Mouse (Mus musculus): ENCODE results near the gene Gm5129. TPM values are rescaled to one million over a fixed set of nuclear protein-coding genes. Genes with fewer than 3 reads are reported as not detected.

Gm5129 gene
- polyA plus RNA-seq, 1 experiment from 2014 or later: not detected

GRCm38 (mm10) chr5:29712906-29713305 is 22.8 kb downstream of the Gm5129 start:
- H3K4me3 ChIP-seq: no peak overlapping the region
- no peaks in the 10 kb centered on the region for H3K36me3 ChIP-seq
- no peaks in the 10 kb centered on the region for H3K27me3 ChIP-seq (replicated peaks)
- H3K27ac ChIP-seq: no peak overlapping the region
- no peaks in the 10 kb centered on the region for H3K9me3 ChIP-seq
- H3K9ac ChIP-seq: no peak overlapping the region
- no peak for ATAC-seq (ENCODE audit: low FRiP score, low read depth)
- H3K4me1 ChIP-seq: no peaks in the 10 kb centered on the region
- 36% methylated on average over 1 of the region's 1 CpGs for WGBS
- H3K4me2 ChIP-seq (replicated peaks): no peak overlapping the region

GRCm38 (mm10) chr5:29711631-29712030 is 24.1 kb downstream of the Gm5129 start:
- H3K27me3 ChIP-seq (replicated peaks): no peaks in the 10 kb centered on the region
- H3K4me1 ChIP-seq: no peaks in the 10 kb centered on the region
- H3K9me3 ChIP-seq: no peaks in the 10 kb centered on the region
- no peak overlapping the region for H3K4me2 ChIP-seq (replicated peaks)
- H3K36me3 ChIP-seq: no peaks in the 10 kb centered on the region
- ATAC-seq (ENCODE audit: low FRiP score, low read depth): no peak
- no peak overlapping the region for H3K4me3 ChIP-seq
- no peak overlapping the region for H3K27ac ChIP-seq
- H3K9ac ChIP-seq: no peak overlapping the region

- no peak overlapping the region for H3K4me2 ChIP-seq (replicated peaks)
- H3K36me3 ChIP-seq: no peaks in the 10 kb centered on the region
- H3K4me1 ChIP-seq: no peaks in the 10 kb centered on the region
- H3K4me3 ChIP-seq: no peak overlapping the region
- no peak overlapping the region for H3K27ac ChIP-seq
- no peaks in the 10 kb centered on the region for H3K27me3 ChIP-seq (replicated peaks)
- no peak for ATAC-seq (ENCODE audit: low FRiP score, low read depth)
- no peak overlapping the region for H3K9ac ChIP-seq
- H3K9me3 ChIP-seq: no peaks in the 10 kb centered on the region
- WGBS: 15% methylated on average over 5 of the region's 5 CpGs
Observed at GRCm38 (mm10) chr5:29708258-29708657, 27.5 kb downstream of the Gm5129 start.

- no peaks in the 10 kb centered on the region for H3K4me1 ChIP-seq
- H3K9me3 ChIP-seq: no peaks in the 10 kb centered on the region
- no peak overlapping the region for H3K9ac ChIP-seq
- H3K4me3 ChIP-seq: no peak overlapping the region
- WGBS: 94% methylated on average over 4 of the region's 4 CpGs
- no peak overlapping the region for H3K4me2 ChIP-seq (replicated peaks)
- no peak for ATAC-seq (ENCODE audit: low FRiP score, low read depth)
- H3K36me3 ChIP-seq: no peaks in the 10 kb centered on the region
- no peak overlapping the region for H3K27ac ChIP-seq
- no peaks in the 10 kb centered on the region for H3K27me3 ChIP-seq (replicated peaks)
Observed at GRCm38 (mm10) chr5:29707241-29707640, 28.5 kb downstream of the Gm5129 start.

GRCm38 (mm10) chr5:29699520-29700202 is 36.1 kb downstream of the Gm5129 start:
- Histone ChIP-seq H3K4me2 (replicated peaks) (no peak overlapping the region), H3K9me3 (no peaks in the 10 kb centered on the region), H3K27me3 (replicated peaks) (no peaks in the 10 kb centered on the region), H3K4me3 (no peak overlapping the region), H3K4me1 (no peaks in the 10 kb centered on the region), H3K9ac (no peak overlapping the region), H3K27ac (no peak overlapping the region), H3K36me3 (no peaks in the 10 kb centered on the region)
- 88% methylated on average over 2 of the region's 2 CpGs for WGBS
- no peak for ATAC-seq (ENCODE audit: low FRiP score, low read depth)

- ATAC-seq (ENCODE audit: low FRiP score, low read depth): no peak
- Histone ChIP-seq H3K4me1 (no peaks in the 10 kb centered on the region), H3K27ac (no peak overlapping the region), H3K36me3 (no peaks in the 10 kb centered on the region), H3K4me3 (no peak overlapping the region), H3K4me2 (replicated peaks) (no peak overlapping the region), H3K9ac (no peak overlapping the region), H3K27me3 (replicated peaks) (no peaks in the 10 kb centered on the region), H3K9me3 (no peaks in the 10 kb centered on the region)
- 88% methylated on average over 4 of the region's 4 CpGs for WGBS
Observed at GRCm38 (mm10) chr5:29698493-29698892, 37.2 kb downstream of the Gm5129 start.

DNA sequence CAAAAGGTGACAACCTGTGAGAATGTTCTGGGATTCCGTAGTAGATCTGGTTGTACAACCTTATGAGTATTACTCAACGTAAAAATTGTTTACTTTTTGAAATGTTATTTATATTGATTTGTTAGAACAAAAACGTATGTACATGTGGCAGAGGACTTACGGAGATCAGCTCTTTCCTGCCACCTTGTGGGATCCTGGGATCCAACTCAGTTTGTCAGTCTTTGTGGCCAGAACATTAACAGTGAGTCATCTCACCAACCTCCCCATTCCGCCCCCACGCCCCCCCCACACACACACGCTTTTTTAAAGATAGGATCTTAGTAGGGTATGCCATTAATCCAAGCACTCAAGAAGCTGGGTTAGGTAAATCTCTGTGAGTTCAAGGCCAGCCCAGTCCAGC is 47.4 kb downstream of the Gm5129 start:
- 70% methylated on average over 7 of the region's 7 CpGs for WGBS

DNA sequence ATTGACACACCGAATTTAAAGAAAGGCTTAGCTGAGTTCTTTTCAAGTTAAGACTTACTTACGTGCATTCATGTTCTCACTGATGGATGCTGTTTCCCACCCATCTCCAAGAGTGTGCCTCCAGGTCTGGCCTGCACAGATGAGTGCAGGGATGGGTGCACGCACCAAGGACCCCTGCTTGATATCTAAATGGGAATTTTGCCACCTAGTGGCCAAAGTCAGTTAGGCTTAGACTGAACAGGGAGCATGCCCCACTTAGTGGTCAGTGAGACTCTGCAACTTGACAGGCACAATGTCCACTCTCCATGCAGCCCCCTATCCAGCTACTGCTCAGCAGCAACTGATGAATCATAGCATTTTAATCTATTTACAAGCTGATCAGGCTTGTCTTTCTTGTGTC is 48.1 kb downstream of the Gm5129 start:
- H3K9ac ChIP-seq: no peak overlapping the region
- ATAC-seq (ENCODE audit: low FRiP score, low read depth): peak; percentile 41; the same call in 1 of the 2 replicates
- WGBS: 50% methylated on average over 3 of the region's 3 CpGs

More for the DNA sequence above, 47.4 kb downstream of the Gm5129 start:
- H3K9ac ChIP-seq: no peak overlapping the region
- no peaks in the 10 kb centered on the region for H3K4me1 ChIP-seq
- no peaks in the 10 kb centered on the region for H3K9me3 ChIP-seq
- H3K27ac ChIP-seq: no peak overlapping the region
- no peaks in the 10 kb centered on the region for H3K27me3 ChIP-seq (replicated peaks)
- no peak overlapping the region for H3K4me2 ChIP-seq (replicated peaks)
- no peak for ATAC-seq (ENCODE audit: low FRiP score, low read depth)
- no peak overlapping the region for H3K4me3 ChIP-seq
- no peaks in the 10 kb centered on the region for H3K36me3 ChIP-seq

More for the DNA sequence above, 48.1 kb downstream of the Gm5129 start:
- Histone ChIP-seq H3K4me1 (no peaks in the 10 kb centered on the region), H3K4me3 (no peak overlapping the region), H3K9me3 (no peaks in the 10 kb centered on the region), H3K27ac (no peak overlapping the region), H3K27me3 (replicated peaks) (no peaks in the 10 kb centered on the region), H3K4me2 (replicated peaks) (no peak overlapping the region), H3K36me3 (no peaks in the 10 kb centered on the region)

Other genes starting within 250 kb of the Gm5129 start
- gene Ube3c, start 166.7 kb downstream of the Gm5129 start, polyA plus RNA-seq (2016; fragmentation: Nextera tagmentation; extraction: Ambion mirVana): 43.3 and 45.1 TPM in 2 replicates
- gene Dnajb6, start 248 bp downstream of the Gm5129 start, polyA plus RNA-seq (2016; fragmentation: Nextera tagmentation; extraction: Ambion mirVana): 247 and 271 TPM in 2 replicates

Measured in neural tube, embryonic 12.5 days (tissue).